Mouse (Mus musculus) erythroblast, embryonic 14.5 days (primary cell): ENCODE measurements around the gene Rapgef6. TPM values are rescaled to one million over a fixed set of nuclear protein-coding genes. Genes with fewer than 3 reads are reported as not detected.

Experiments used
- H3K27me3 ChIP-seq: 2 replicates; pipeline ENCODE4 v1.6.1; 2012; ENCODE audit warnings: inconsistent platforms; ENCODE audit not compliant: control insufficient read depth
- H3K36me3 ChIP-seq: 2 replicates; pipeline ENCODE4 v1.6.1; 2012; ENCODE audit warnings: mild to moderate bottlenecking, inconsistent platforms; ENCODE audit not compliant: control insufficient read depth
- H3K4me1 ChIP-seq: 2 replicates; pipeline ENCODE4 v1.6.1; 2012; ENCODE audit warnings: inconsistent platforms; ENCODE audit not compliant: control insufficient read depth
- H3K4me3 ChIP-seq: replicated peaks from 2 replicates; pipeline ENCODE3; 2012; ENCODE audit warnings: moderate library complexity, mild to moderate bottlenecking, inconsistent platforms
- H3K9me3 ChIP-seq: 2 replicates; pipeline ENCODE4 v1.6.1; 2012; ENCODE audit warnings: low read length, inconsistent platforms, mixed read lengths; ENCODE audit not compliant: control insufficient read depth
- GATA1 ChIP-seq: IDR thresholded peaks from 2 replicates; pipeline ENCODE4 v1.6.1; 2012; ENCODE audit warnings: low read length, inconsistent platforms, mixed read lengths
- TAL1 ChIP-seq: IDR thresholded peaks from 3 replicates; pipeline ENCODE4 v1.6.1; 2012; ENCODE audit warnings: low read length, inconsistent platforms, mixed read lengths
- polyA plus RNA-seq: library from polyadenylated mRNA; stranded (reverse); fragments of >175 nt; gene quantifications from 2 replicates; pipeline ENCODE4 v1.2.3, GENCODE M21; 2012

Gene Rapgef6
- 0.13 and 0.55 TPM in 2 replicates for polyA plus RNA-seq

DNA sequence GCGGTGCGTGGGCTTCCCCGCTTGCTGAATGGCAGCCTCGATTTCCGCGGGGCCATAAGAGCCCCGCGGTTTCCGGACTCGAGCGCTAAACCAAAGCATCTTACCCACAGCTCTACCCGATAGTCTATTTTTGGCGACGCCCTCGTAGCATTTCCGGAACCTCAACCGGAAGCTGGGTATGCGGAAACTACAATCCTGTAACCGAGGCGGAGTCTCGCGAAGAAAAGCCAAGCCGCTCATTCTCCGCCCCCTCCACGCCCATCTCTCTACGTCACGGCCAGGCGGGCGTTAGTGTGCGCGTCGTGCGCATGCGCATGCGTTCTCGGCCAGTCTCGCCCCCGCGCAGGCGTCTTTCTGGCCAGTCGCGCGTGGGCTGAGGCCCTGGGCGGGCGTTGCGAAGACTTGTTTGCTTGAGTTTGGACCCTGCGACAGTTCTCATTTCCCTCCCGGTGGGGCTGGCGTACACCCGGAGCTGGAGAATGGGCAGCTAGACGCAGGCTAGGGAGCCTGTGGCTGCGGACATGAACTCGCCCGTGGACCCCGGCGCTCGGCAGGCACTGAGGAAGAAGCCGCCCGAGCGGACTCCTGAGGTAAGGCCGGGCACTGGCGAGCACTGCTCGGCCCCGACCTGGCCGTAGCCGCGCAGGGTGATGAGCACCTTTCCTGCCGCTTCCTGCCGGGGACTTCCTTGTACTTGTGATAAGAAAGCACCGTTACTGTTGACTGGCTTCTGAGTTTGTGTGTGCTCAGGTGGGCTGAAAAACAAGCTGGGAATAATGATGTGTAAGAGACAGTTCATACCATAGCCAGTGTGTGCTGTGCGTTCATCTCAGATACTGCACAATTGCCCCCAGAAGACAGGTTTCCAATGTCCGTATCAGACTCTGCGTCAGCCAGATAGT lies at the start of gene Rapgef6:
TSS of gene Rapgef6 (plus strand) at position 319 of the 902 bp plus-strand sequence.
- peaks cover 42% of the 10 kb centered on the region for H3K4me1 ChIP-seq
- H3K27me3 ChIP-seq, result no peaks in the 10 kb centered on the region
- peak; percentile 28; the same call in 1 of the 2 replicates for TF ChIP-seq GATA1
- TF ChIP-seq TAL1, result no peak
- H3K9me3 ChIP-seq, result no peaks in the 10 kb centered on the region
- peak within 1 kb of the TSS; percentile 89 for H3K4me3 ChIP-seq
- H3K36me3 ChIP-seq, result peaks cover 4% of the 10 kb centered on the region; the same call in 1 of the 2 replicates

DNA sequence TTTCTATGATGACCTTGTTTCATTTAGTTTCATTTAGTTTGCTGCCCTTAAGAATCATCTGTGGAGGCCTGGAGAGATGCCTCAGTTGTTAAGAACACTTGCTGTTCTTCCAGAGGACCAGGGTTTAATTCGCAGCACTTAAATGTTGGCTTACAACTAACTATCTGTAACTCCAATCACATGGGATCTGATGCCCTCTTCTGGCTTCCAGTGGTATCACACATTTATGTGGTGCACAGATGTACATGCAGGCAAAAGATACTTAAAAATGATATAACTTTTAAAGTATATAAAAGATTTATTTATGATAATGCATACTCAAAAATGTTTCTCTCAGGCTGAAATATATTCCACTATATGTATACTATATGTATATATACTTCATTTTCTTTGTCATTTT lies 44.2 kb upstream of the Rapgef6 start:
- Histone ChIP-seq H3K36me3 (peaks cover 28% of the 10 kb centered on the region), H3K27me3 (no peaks in the 10 kb centered on the region), H3K4me3 (no peak overlapping the region), H3K4me1 (no peaks in the 10 kb centered on the region), H3K9me3 (no peaks in the 10 kb centered on the region)
- TF ChIP-seq TAL1, result no peak
- no peak for TF ChIP-seq GATA1

DNA sequence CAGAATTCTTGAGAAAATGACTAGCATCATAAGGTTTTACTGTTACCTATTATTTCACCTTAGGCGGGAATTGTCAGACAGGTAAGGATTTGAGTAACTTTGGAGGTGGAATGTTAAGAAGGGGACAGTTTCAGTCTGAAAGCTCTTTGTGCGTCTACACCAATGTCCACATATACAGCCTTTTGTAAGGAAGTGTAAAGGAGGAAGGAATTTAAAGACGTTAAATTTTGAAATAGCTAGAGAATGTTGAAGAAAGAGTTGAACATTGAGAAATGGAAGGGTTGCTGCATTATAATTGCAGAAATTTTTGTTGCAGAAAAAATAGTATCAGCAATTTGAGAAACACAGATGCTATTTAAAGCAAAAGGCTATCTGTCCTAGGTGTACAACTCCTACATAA lies 36.6 kb upstream of the Rapgef6 start:
- no peak for TF ChIP-seq GATA1
- TF ChIP-seq TAL1, result no peak
- H3K27me3 ChIP-seq, result no peaks in the 10 kb centered on the region
- H3K4me3 ChIP-seq, result no peak overlapping the region
- no peaks in the 10 kb centered on the region for H3K9me3 ChIP-seq
- H3K36me3 ChIP-seq, result peaks cover 25% of the 10 kb centered on the region
- H3K4me1 ChIP-seq, result no peaks in the 10 kb centered on the region

GRCm38 (mm10) chr11:54491946-54492558 lies 30.6 kb upstream of the Rapgef6 start:
- Histone ChIP-seq H3K36me3 (peaks cover 40% of the 10 kb centered on the region), H3K4me3 (no peak overlapping the region), H3K9me3 (no peaks in the 10 kb centered on the region), H3K27me3 (no peaks in the 10 kb centered on the region), H3K4me1 (no peaks in the 10 kb centered on the region)
- TF ChIP-seq GATA1, result no peak
- TF ChIP-seq TAL1, result no peak

DNA sequence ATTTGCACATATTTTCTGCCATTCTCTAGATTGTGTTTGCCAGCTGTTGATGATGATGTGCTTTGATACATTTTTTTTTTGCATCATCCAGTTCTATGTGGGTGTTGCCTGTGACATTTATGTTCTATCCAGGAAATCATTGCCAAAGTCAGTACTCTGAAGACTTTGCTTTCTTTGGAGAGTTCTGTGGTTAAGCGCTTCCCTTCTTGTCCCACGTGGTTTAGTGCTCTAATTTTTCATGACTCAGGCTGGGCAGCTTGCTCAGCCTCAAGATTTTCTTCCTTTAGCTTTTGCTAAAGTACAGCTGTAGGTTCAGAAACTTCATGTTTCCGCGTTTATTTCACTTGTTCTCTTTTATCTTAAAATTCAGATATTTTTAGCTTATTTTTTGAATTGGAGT lies 30.1 kb upstream of the Rapgef6 start:
- no peak for TF ChIP-seq GATA1
- TF ChIP-seq TAL1, result no peak
- Histone ChIP-seq H3K4me3 (no peak overlapping the region), H3K9me3 (no peaks in the 10 kb centered on the region), H3K4me1 (no peaks in the 10 kb centered on the region), H3K36me3 (peaks cover 41% of the 10 kb centered on the region), H3K27me3 (no peaks in the 10 kb centered on the region)

GRCm38 (mm10) chr11:54499838-54500237 lies 22.8 kb upstream of the Rapgef6 start:
- Histone ChIP-seq H3K9me3 (no peaks in the 10 kb centered on the region), H3K4me1 (no peaks in the 10 kb centered on the region), H3K27me3 (no peaks in the 10 kb centered on the region), H3K4me3 (no peak overlapping the region), H3K36me3 (peaks cover 68% of the 10 kb centered on the region)
- TF ChIP-seq TAL1 (no peak), GATA1 (no peak)

DNA sequence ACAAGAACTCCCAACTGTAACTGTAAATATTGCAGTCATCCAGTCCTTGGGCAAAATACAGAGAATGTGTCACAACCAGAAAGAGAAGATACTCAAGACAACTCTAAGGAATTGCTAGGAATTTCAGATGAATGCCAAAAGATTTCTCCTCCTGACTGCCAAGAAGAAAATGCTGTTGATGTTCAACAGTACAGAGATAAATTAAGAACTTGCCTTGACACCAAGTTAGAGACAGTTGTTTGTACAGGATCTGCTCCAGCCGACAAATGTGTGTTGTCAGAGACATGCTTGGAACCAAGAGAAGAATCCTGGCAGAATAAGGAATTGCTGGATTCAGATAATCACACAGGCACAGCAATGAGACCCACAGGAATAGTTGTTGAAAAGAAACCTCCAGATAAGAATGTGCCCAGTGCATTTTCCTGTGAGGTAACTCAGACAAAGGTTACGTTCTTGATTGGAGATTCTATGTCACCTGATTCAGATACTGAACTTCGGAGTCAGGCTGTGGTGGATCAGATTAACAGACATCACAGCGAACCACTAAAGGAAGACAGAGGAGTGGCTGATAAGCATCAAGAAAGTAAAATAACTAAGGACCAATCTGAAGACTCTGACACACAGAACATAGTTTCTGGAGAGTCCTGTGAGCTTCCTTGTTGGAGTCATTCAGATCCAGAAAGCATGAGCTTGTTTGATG lies 20.0 kb upstream of the Rapgef6 start:
- H3K27me3 ChIP-seq, result no peaks in the 10 kb centered on the region
- H3K4me1 ChIP-seq, result no peaks in the 10 kb centered on the region
- H3K36me3 ChIP-seq, result peaks cover 69% of the 10 kb centered on the region
- no peak overlapping the region for H3K4me3 ChIP-seq
- no peaks in the 10 kb centered on the region for H3K9me3 ChIP-seq
- TF ChIP-seq GATA1 (no peak), TAL1 (no peak)

- H3K27me3 ChIP-seq, result no peaks in the 10 kb centered on the region
- peaks cover 41% of the 10 kb centered on the region for H3K36me3 ChIP-seq
- H3K4me3 ChIP-seq, result no peak overlapping the region
- no peaks in the 10 kb centered on the region for H3K9me3 ChIP-seq
- no peaks in the 10 kb centered on the region for H3K4me1 ChIP-seq
- TF ChIP-seq GATA1 (no peak), TAL1 (no peak)
Observed at GRCm38 (mm10) chr11:54513584-54513983, 9.1 kb upstream of the Rapgef6 start.
